Mouse (Mus musculus): Measurements from ENCODE around the gene Pax7. TPM values are rescaled to one million over a fixed set of nuclear protein-coding genes. Genes with fewer than 3 reads are reported as not detected.

Gene Pax7
- polyA plus RNA-seq, 1 experiment = 0.37 TPM

- Histone ChIP-seq H3K79me2 (ENCODE audit: control insufficient read depth, insufficient read depth) (no peaks in the 10 kb centered on the region), H3K4me3 (no peak overlapping the region), H3K4me2 (ENCODE audit: low read depth) (peak overlapping the region; percentile 52), H3K27me3 (ENCODE audit: control insufficient read depth, insufficient read depth, insufficient read length) (peaks cover 41% of the 10 kb centered on the region), H3K36me3 (ENCODE audit: control insufficient read depth, insufficient read depth) (no peaks in the 10 kb centered on the region), H3ac (ENCODE audit: control insufficient read depth, insufficient read length) (no peak overlapping the region)
- TF ChIP-seq TCF3 (IDR thresholded peaks at IDR 0.05; ENCODE audit: insufficient read length, low read depth) (no peak), POLR2A (IDR thresholded peaks at IDR 0.05; ENCODE audit: insufficient read length, low read depth) (no peak), POLR2AphosphoS2 (IDR thresholded peaks at IDR 0.05; ENCODE audit: insufficient read length, low read depth) (no peak), MAX (IDR thresholded peaks at IDR 0.05; ENCODE audit: low read depth) (no peak), E2F4 (IDR thresholded peaks at IDR 0.05; ENCODE audit: insufficient read depth) (no peak), MYOG (IDR thresholded peaks at IDR 0.05; ENCODE audit: control insufficient read depth in 1 of 3, insufficient read depth in 1 of 3, insufficient read length in 2 of 3, low read depth in 2 of 3) (no peak), MYOD1 (IDR thresholded peaks at IDR 0.05; ENCODE audit: control insufficient read depth in 1 of 3, insufficient read length in 2 of 3, low read depth in 2 of 3) (no peak), TCF12 (IDR thresholded peaks at IDR 0.05; ENCODE audit: insufficient read depth, poor library complexity, severe bottlenecking) (no peak), REST (IDR thresholded peaks at IDR 0.05; ENCODE audit: insufficient read depth, insufficient read length) (no peak), SRF (IDR thresholded peaks at IDR 0.05; ENCODE audit: control insufficient read depth, insufficient read length, low read depth) (no peak)
Measured at GRCm38 (mm10) chr4:139822214-139823137, 10.9 kb downstream of the Pax7 start.

- H3K79me2 ChIP-seq (ENCODE audit: control insufficient read depth, insufficient read depth) = no peaks in the 10 kb centered on the region
- no peak overlapping the region for H3ac ChIP-seq (ENCODE audit: control insufficient read depth, insufficient read length)
- TF ChIP-seq POLR2A (IDR thresholded peaks at IDR 0.05; ENCODE audit: insufficient read length, low read depth) = no peak
- no peak for TF ChIP-seq CEBPB (IDR thresholded peaks at IDR 0.05; ENCODE audit: insufficient read depth, poor library complexity, severe bottlenecking)
- TF ChIP-seq MYOD1 (IDR thresholded peaks at IDR 0.05; ENCODE audit: control insufficient read depth in 1 of 3, insufficient read length in 2 of 3, low read depth in 2 of 3) = no peak
- TF ChIP-seq POLR2AphosphoS2 (IDR thresholded peaks at IDR 0.05; ENCODE audit: insufficient read length, low read depth) = no peak
- TF ChIP-seq TCF3 (IDR thresholded peaks at IDR 0.05; ENCODE audit: insufficient read length, low read depth) = no peak
- no peak for TF ChIP-seq E2F4 (IDR thresholded peaks at IDR 0.05; ENCODE audit: insufficient read depth)
- no peak for TF ChIP-seq TCF12 (IDR thresholded peaks at IDR 0.05; ENCODE audit: insufficient read depth, poor library complexity, severe bottlenecking)
- no peak for TF ChIP-seq MYOG (IDR thresholded peaks at IDR 0.05; ENCODE audit: control insufficient read depth in 1 of 3, insufficient read depth in 1 of 3, insufficient read length in 2 of 3, low read depth in 2 of 3)
- TF ChIP-seq REST (IDR thresholded peaks at IDR 0.05; ENCODE audit: insufficient read depth, insufficient read length) = no peak
- no peak for TF ChIP-seq MAX (IDR thresholded peaks at IDR 0.05; ENCODE audit: low read depth)
- no peak for TF ChIP-seq SRF (IDR thresholded peaks at IDR 0.05; ENCODE audit: control insufficient read depth, insufficient read length, low read depth)
- no peak for TF ChIP-seq USF1 (IDR thresholded peaks at IDR 0.05; ENCODE audit: low read depth)
- H3K4me2 ChIP-seq (ENCODE audit: low read depth) = peak overlapping the region; percentile 52
- H3K36me3 ChIP-seq (ENCODE audit: control insufficient read depth, insufficient read depth) = no peaks in the 10 kb centered on the region
- H3K27me3 ChIP-seq (ENCODE audit: control insufficient read depth, insufficient read depth, insufficient read length) = peaks cover 40% of the 10 kb centered on the region
- no peak overlapping the region for H3K4me3 ChIP-seq
Measured at GRCm38 (mm10) chr4:139821491-139822160, 11.7 kb downstream of the Pax7 start.

GRCm38 (mm10) chr4:139821071-139821470 is 12.3 kb downstream of the Pax7 start:
- peak overlapping the region; percentile 52 for H3K4me2 ChIP-seq (ENCODE audit: low read depth)
- H3K4me3 ChIP-seq = no peak overlapping the region
- TF ChIP-seq MYOG (IDR thresholded peaks at IDR 0.05; ENCODE audit: control insufficient read depth in 1 of 3, insufficient read depth in 1 of 3, insufficient read length in 2 of 3, low read depth in 2 of 3) (no peak), MAX (IDR thresholded peaks at IDR 0.05; ENCODE audit: low read depth) (no peak), POLR2A (IDR thresholded peaks at IDR 0.05; ENCODE audit: insufficient read length, low read depth) (no peak)
- no peak overlapping the region for H3ac ChIP-seq (ENCODE audit: control insufficient read depth, insufficient read length)
- H3K27me3 ChIP-seq (ENCODE audit: control insufficient read depth, insufficient read depth, insufficient read length) = peaks cover 40% of the 10 kb centered on the region
- H3K36me3 ChIP-seq (ENCODE audit: control insufficient read depth, insufficient read depth) = no peaks in the 10 kb centered on the region
- H3K79me2 ChIP-seq (ENCODE audit: control insufficient read depth, insufficient read depth) = no peaks in the 10 kb centered on the region

- TF ChIP-seq POLR2A (IDR thresholded peaks at IDR 0.05; ENCODE audit: insufficient read length, low read depth) (no peak), USF1 (IDR thresholded peaks at IDR 0.05; ENCODE audit: low read depth) (no peak), E2F4 (IDR thresholded peaks at IDR 0.05; ENCODE audit: insufficient read depth) (no peak), SRF (IDR thresholded peaks at IDR 0.05; ENCODE audit: control insufficient read depth, insufficient read length, low read depth) (no peak), MYOD1 (IDR thresholded peaks at IDR 0.05; ENCODE audit: control insufficient read depth in 1 of 3, insufficient read length in 2 of 3, low read depth in 2 of 3) (no peak), MAX (IDR thresholded peaks at IDR 0.05; ENCODE audit: low read depth) (no peak), POLR2AphosphoS2 (IDR thresholded peaks at IDR 0.05; ENCODE audit: insufficient read length, low read depth) (no peak), MYOG (IDR thresholded peaks at IDR 0.05; ENCODE audit: control insufficient read depth in 1 of 3, insufficient read depth in 1 of 3, insufficient read length in 2 of 3, low read depth in 2 of 3) (no peak), TCF12 (IDR thresholded peaks at IDR 0.05; ENCODE audit: insufficient read depth, poor library complexity, severe bottlenecking) (no peak), REST (IDR thresholded peaks at IDR 0.05; ENCODE audit: insufficient read depth, insufficient read length) (no peak), CEBPB (IDR thresholded peaks at IDR 0.05; ENCODE audit: insufficient read depth, poor library complexity, severe bottlenecking) (no peak), TCF3 (IDR thresholded peaks at IDR 0.05; ENCODE audit: insufficient read length, low read depth) (no peak)
- Histone ChIP-seq H3K4me2 (ENCODE audit: low read depth) (no peak overlapping the region), H3K27me3 (ENCODE audit: control insufficient read depth, insufficient read depth, insufficient read length) (peaks cover 33% of the 10 kb centered on the region), H3K4me3 (no peak overlapping the region), H3ac (ENCODE audit: control insufficient read depth, insufficient read length) (no peak overlapping the region), H3K36me3 (ENCODE audit: control insufficient read depth, insufficient read depth) (no peaks in the 10 kb centered on the region), H3K79me2 (ENCODE audit: control insufficient read depth, insufficient read depth) (no peaks in the 10 kb centered on the region)
Measured at GRCm38 (mm10) chr4:139819411-139820030, 13.8 kb downstream of the Pax7 start.

All from myocyte (in vitro differentiated cells).